Mouse (Mus musculus): ENCODE measurements around the gene Mrpl54. TPM values are rescaled to one million over a fixed set of nuclear protein-coding genes. Genes with fewer than 3 reads are reported as not detected.

Gene Mrpl54
- polyA plus RNA-seq, 1 experiment from 2014 or later = 210 TPM

GRCm38 (mm10) chr10:81298369-81299100 is 31.8 kb upstream of the Mrpl54 start:
- no peaks in the 10 kb centered on the region for H3K9me3 ChIP-seq (ENCODE audit: control insufficient read depth, low read length)
- WGBS = 89% methylated on average over 17 of the region's 17 CpGs
- no peak overlapping the region for H3K4me3 ChIP-seq (ENCODE audit: low read length)
- no peaks in the 10 kb centered on the region for H3K27me3 ChIP-seq (ENCODE audit: control insufficient read depth, insufficient read depth, low read depth, low read length)
- no peaks in the 10 kb centered on the region for H3K36me3 ChIP-seq (ENCODE audit: control insufficient read depth, insufficient read depth, low read length)
- no peak overlapping the region for H3K4me2 ChIP-seq (ENCODE audit: low read depth, low read length)
- peaks cover 50% of the 10 kb centered on the region for H3K4me1 ChIP-seq (replicated peaks; ENCODE audit: control insufficient read depth, insufficient read depth, low read length)
- no peak for ATAC-seq (ENCODE audit: low read depth)
- H3K9ac ChIP-seq (ENCODE audit: low read length) = peak overlapping the region; percentile 3; the same call in 1 of the 2 replicates
- peak overlapping the region; percentile 69 for H3K27ac ChIP-seq (ENCODE audit: low read length)

- 39% methylated on average over 10 of the region's 10 CpGs for WGBS
- no peaks in the 10 kb centered on the region for H3K9me3 ChIP-seq (ENCODE audit: control insufficient read depth, low read length)
- ATAC-seq (ENCODE audit: low read depth) = peak; percentile 47
- H3K4me2 ChIP-seq (ENCODE audit: low read depth, low read length) = peak overlapping the region; percentile 19; the same call in 1 of the 2 replicates
- no peak overlapping the region for H3K4me3 ChIP-seq (ENCODE audit: low read length)
- no peaks in the 10 kb centered on the region for H3K27me3 ChIP-seq (ENCODE audit: control insufficient read depth, insufficient read depth, low read depth, low read length)
- H3K27ac ChIP-seq (ENCODE audit: low read length) = peak overlapping the region; percentile 69
- H3K36me3 ChIP-seq (ENCODE audit: control insufficient read depth, insufficient read depth, low read length) = no peaks in the 10 kb centered on the region
- peaks cover 45% of the 10 kb centered on the region for H3K4me1 ChIP-seq (replicated peaks; ENCODE audit: control insufficient read depth, insufficient read depth, low read length)
- peak overlapping the region; percentile 3 for H3K9ac ChIP-seq (ENCODE audit: low read length)
These were observed 31.1 kb upstream of the Mrpl54 start for GRCm38 (mm10) chr10:81297845-81298244.

GRCm38 (mm10) chr10:81297246-81297645 is 30.5 kb upstream of the Mrpl54 start:
- 74% methylated on average over 6 of the region's 6 CpGs for WGBS
- peak overlapping the region; percentile 69 for H3K27ac ChIP-seq (ENCODE audit: low read length)
- H3K9ac ChIP-seq (ENCODE audit: low read length) = peak overlapping the region; percentile 3
- no peaks in the 10 kb centered on the region for H3K36me3 ChIP-seq (ENCODE audit: control insufficient read depth, insufficient read depth, low read length)
- no peaks in the 10 kb centered on the region for H3K9me3 ChIP-seq (ENCODE audit: control insufficient read depth, low read length)
- H3K4me3 ChIP-seq (ENCODE audit: low read length) = no peak overlapping the region
- H3K4me2 ChIP-seq (ENCODE audit: low read depth, low read length) = peak overlapping the region; percentile 19; the same call in 1 of the 2 replicates
- no peak for ATAC-seq (ENCODE audit: low read depth)
- peaks cover 39% of the 10 kb centered on the region for H3K4me1 ChIP-seq (replicated peaks; ENCODE audit: control insufficient read depth, insufficient read depth, low read length)
- H3K27me3 ChIP-seq (ENCODE audit: control insufficient read depth, insufficient read depth, low read depth, low read length) = no peaks in the 10 kb centered on the region

GRCm38 (mm10) chr10:81295185-81295584 is 28.5 kb upstream of the Mrpl54 start:
- no peak overlapping the region for H3K9ac ChIP-seq (ENCODE audit: low read length)
- H3K4me2 ChIP-seq (ENCODE audit: low read depth, low read length) = no peak overlapping the region
- peaks cover 33% of the 10 kb centered on the region for H3K4me1 ChIP-seq (replicated peaks; ENCODE audit: control insufficient read depth, insufficient read depth, low read length)
- H3K4me3 ChIP-seq (ENCODE audit: low read length) = no peak overlapping the region
- H3K27me3 ChIP-seq (ENCODE audit: control insufficient read depth, insufficient read depth, low read depth, low read length) = peaks cover 4% of the 10 kb centered on the region; the same call in 1 of the 2 replicates
- no peak for ATAC-seq (ENCODE audit: low read depth)
- WGBS = 91% methylated on average over 6 of the region's 6 CpGs
- H3K36me3 ChIP-seq (ENCODE audit: control insufficient read depth, insufficient read depth, low read length) = no peaks in the 10 kb centered on the region
- no peak overlapping the region for H3K27ac ChIP-seq (ENCODE audit: low read length)
- H3K9me3 ChIP-seq (ENCODE audit: control insufficient read depth, low read length) = no peaks in the 10 kb centered on the region

- Histone ChIP-seq H3K27me3 (ENCODE audit: control insufficient read depth, insufficient read depth, low read depth, low read length) (peaks cover 4% of the 10 kb centered on the region; the same call in 1 of the 2 replicates), H3K4me2 (ENCODE audit: low read depth, low read length) (peak overlapping the region; percentile 97), H3K36me3 (ENCODE audit: control insufficient read depth, insufficient read depth, low read length) (no peaks in the 10 kb centered on the region), H3K4me3 (ENCODE audit: low read length) (peak overlapping the region; percentile 79), H3K9ac (ENCODE audit: low read length) (peak overlapping the region; percentile 72), H3K9me3 (ENCODE audit: control insufficient read depth, low read length) (no peaks in the 10 kb centered on the region), H3K4me1 (replicated peaks; ENCODE audit: control insufficient read depth, insufficient read depth, low read length) (peaks cover 34% of the 10 kb centered on the region), H3K27ac (ENCODE audit: low read length) (no peak overlapping the region)
- ATAC-seq (ENCODE audit: low read depth) = no peak
- WGBS = 39% methylated on average over 8 of the region's 8 CpGs
These were observed 27.7 kb upstream of the Mrpl54 start for GRCm38 (mm10) chr10:81294442-81294841.

GRCm38 (mm10) chr10:81293334-81294030 is 26.7 kb upstream of the Mrpl54 start:
- 2% methylated on average over 25 of the region's 25 CpGs for WGBS
- H3K4me1 ChIP-seq (replicated peaks; ENCODE audit: control insufficient read depth, insufficient read depth, low read length) = peaks cover 37% of the 10 kb centered on the region
- H3K27me3 ChIP-seq (ENCODE audit: control insufficient read depth, insufficient read depth, low read depth, low read length) = peaks cover 4% of the 10 kb centered on the region; the same call in 1 of the 2 replicates
- ATAC-seq (ENCODE audit: low read depth) = no peak
- H3K4me3 ChIP-seq (ENCODE audit: low read length) = peak overlapping the region; percentile 79
- H3K4me2 ChIP-seq (ENCODE audit: low read depth, low read length) = peak overlapping the region; percentile 97
- H3K9me3 ChIP-seq (ENCODE audit: control insufficient read depth, low read length) = no peaks in the 10 kb centered on the region
- H3K9ac ChIP-seq (ENCODE audit: low read length) = peak overlapping the region; percentile 72
- peak overlapping the region; percentile 78 for H3K27ac ChIP-seq (ENCODE audit: low read length)
- no peaks in the 10 kb centered on the region for H3K36me3 ChIP-seq (ENCODE audit: control insufficient read depth, insufficient read depth, low read length)

- Histone ChIP-seq H3K4me3 (ENCODE audit: low read length) (peak within 1 kb of the TSS; percentile 79), H3K36me3 (ENCODE audit: control insufficient read depth, insufficient read depth, low read length) (no peaks in the 10 kb centered on the region), H3K4me1 (replicated peaks; ENCODE audit: control insufficient read depth, insufficient read depth, low read length) (peaks cover 31% of the 10 kb centered on the region), H3K4me2 (ENCODE audit: low read depth, low read length) (peak within 1 kb of the TSS; percentile 97), H3K27me3 (ENCODE audit: control insufficient read depth, insufficient read depth, low read depth, low read length) (peaks cover 4% of the 10 kb centered on the region; the same call in 1 of the 2 replicates), H3K27ac (ENCODE audit: low read length) (peak within 1 kb of the TSS; percentile 92), H3K9me3 (ENCODE audit: control insufficient read depth, low read length) (no peaks in the 10 kb centered on the region), H3K9ac (ENCODE audit: low read length) (peak within 1 kb of the TSS; percentile 72)
- ATAC-seq (ENCODE audit: low read depth) = peak; percentile 95
- under 1% methylated on average over 62 of the region's 80 CpGs for WGBS
These were observed 26.0 kb upstream of the Mrpl54 start, which contains the start of gene Pip5k1c for GRCm38 (mm10) chr10:81292554-81293333. Pip5k1c (plus strand) TSS chr10:81292963.

GRCm38 (mm10) chr10:81291511-81292104 is 24.9 kb upstream of the Mrpl54 start, which contains the start of gene Tjp3:
Tjp3 (minus strand) TSS chr10:81291581.
- H3K9me3 ChIP-seq (ENCODE audit: control insufficient read depth, low read length) = no peaks in the 10 kb centered on the region
- H3K36me3 ChIP-seq (ENCODE audit: control insufficient read depth, insufficient read depth, low read length) = no peaks in the 10 kb centered on the region
- ATAC-seq (ENCODE audit: low read depth) = no peak
- peaks cover 4% of the 10 kb centered on the region; the same call in 1 of the 2 replicates for H3K27me3 ChIP-seq (ENCODE audit: control insufficient read depth, insufficient read depth, low read depth, low read length)
- WGBS = 51% methylated on average over 9 of the region's 9 CpGs
- H3K9ac ChIP-seq (ENCODE audit: low read length) = peak within 1 kb of the TSS; percentile 43
- peak within 1 kb of the TSS; percentile 92 for H3K27ac ChIP-seq (ENCODE audit: low read length)
- peak within 1 kb of the TSS; percentile 55 for H3K4me2 ChIP-seq (ENCODE audit: low read depth, low read length)
- H3K4me3 ChIP-seq (ENCODE audit: low read length) = peak within 1 kb of the TSS; percentile 44
- H3K4me1 ChIP-seq (replicated peaks; ENCODE audit: control insufficient read depth, insufficient read depth, low read length) = peaks cover 28% of the 10 kb centered on the region
